Mouse (Mus musculus) heart, adult 2 months (tissue): ENCODE results near the gene Grap. TPM values are rescaled to one million over a fixed set of nuclear protein-coding genes. Genes with fewer than 3 reads are reported as not detected.

Experiments
- DNase-seq, 2 experiments: peaks; one replicate each; pipeline ENCODE4 v3.0.0; 2021
- H3K27ac ChIP-seq: fragments of 200-600 bp; 2 replicates; pipeline ENCODE4 v1.8.1; 2022
- H3K27me3 ChIP-seq: fragments of 200-500 bp; 2 replicates; pipeline ENCODE4 v1.6.1; 2012; ENCODE audit warnings: mild to moderate bottlenecking, low read length, inconsistent platforms, mixed read lengths; ENCODE audit not compliant: control insufficient read depth, insufficient read depth
- H3K36me3 ChIP-seq: fragments of 200-500 bp; 2 replicates; pipeline ENCODE4 v1.6.1; 2012; ENCODE audit warnings: low read length, inconsistent platforms; ENCODE audit not compliant: control insufficient read depth, insufficient read depth
- H3K4me1 ChIP-seq: fragments of 200-500 bp; 2 replicates; pipeline ENCODE4 v1.6.1; 2011; ENCODE audit warnings: low read length; ENCODE audit not compliant: control insufficient read depth, insufficient read depth
- H3K4me3 ChIP-seq: fragments of 200-600 bp; 2 replicates; pipeline ENCODE4 v1.8.1; 2022
- H3K79me2 ChIP-seq: fragments of 200-500 bp; replicated peaks from 2 replicates; pipeline ENCODE4 v1.6.1; 2012; ENCODE audit warnings: mild to moderate bottlenecking, inconsistent platforms, low read length, moderate library complexity, mixed read lengths; ENCODE audit not compliant: control insufficient read depth, insufficient read depth
- H3K9ac ChIP-seq: fragments of 200-500 bp; 2 replicates; pipeline ENCODE4 v1.6.1; 2012; ENCODE audit warnings: low read depth, mild to moderate bottlenecking, control low read depth, inconsistent platforms, low read length, mixed read lengths
- CTCF ChIP-seq: fragments of 200-600 bp; IDR thresholded peaks from 2 replicates; pipeline ENCODE4 v1.8.1; 2022; ENCODE audit warnings: antibody characterized with exemption, mild to moderate bottlenecking, moderate library complexity
- EP300 ChIP-seq: fragments of 200-500 bp; IDR thresholded peaks from 2 replicates; pipeline ENCODE4 v1.6.1; 2011; ENCODE audit warnings: low read depth, low read length, control low read depth; ENCODE audit not compliant: insufficient read depth
- POLR2A ChIP-seq: fragments of 200-500 bp; IDR thresholded peaks from 2 replicates; pipeline ENCODE4 v1.6.1; 2011; ENCODE audit warnings: mild to moderate bottlenecking, low read depth, low read length, control low read depth; ENCODE audit not compliant: insufficient read depth
- WGBS: fragments of 180-500 bp; shearing (Covaris S2); methylation state at CpG from one replicate; pipeline ENCODE4 v1.1.7; 2018; 5-methylcytosine and 5-hydroxymethylcytosine counted together
- intact Hi-C: fragments of 180-260 bp; cut with DNase I; formaldehyde crosslinking; loops from one replicate; pipeline ENCODE4 v1.15.1; 2025
- polyA plus RNA-seq: library from polyadenylated mRNA; depleted of rRNA; stranded (reverse); fragments of >200 nt; gene quantifications from 2 replicates; pipeline ENCODE4 v1.2.3, GENCODE M21; 2012
- total RNA-seq, 2 experiments: library from RNA; stranded (reverse); gene quantifications; 2 replicates each; pipeline ENCODE4 v1.2.3; 2021

Gene Grap
- total and polyA plus RNA-seq, 3 experiments = 10.5 to 11.3 (median 10.6) TPM

DNA sequence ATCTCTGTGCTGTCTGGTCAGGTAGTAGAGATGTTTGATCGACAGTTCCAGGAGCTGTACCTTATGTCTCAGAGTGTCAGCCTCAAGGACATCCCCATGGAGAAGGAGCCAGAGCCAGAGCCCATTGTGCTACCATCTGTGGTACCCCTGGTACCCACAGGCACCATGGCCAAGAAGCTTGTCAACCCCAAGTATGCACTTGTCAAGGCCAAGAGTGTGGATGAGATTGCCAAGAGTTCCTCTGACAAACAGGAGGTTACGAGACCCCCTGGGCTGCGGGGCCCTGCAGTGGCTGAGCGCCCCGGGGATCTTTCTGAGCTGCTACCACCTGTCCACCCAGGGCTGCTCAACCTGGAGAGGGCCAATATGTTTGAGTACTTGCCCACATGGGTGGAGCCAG lies 49.4 kb downstream of the Grap start:
- no peak for DNase-seq
- WGBS = 96% methylated on average over 5 of the region's 5 CpGs
- TF ChIP-seq EP300 = no peak
- TF ChIP-seq CTCF = no peak
- no peak for TF ChIP-seq POLR2A
- Histone ChIP-seq H3K4me3 (no peak overlapping the region), H3K4me1 (no peaks in the 10 kb centered on the region; the same call in 1 of the 2 replicates), H3K27me3 (no peaks in the 10 kb centered on the region), H3K27ac (no peak overlapping the region), H3K9ac (no peak overlapping the region), H3K36me3 (no peaks in the 10 kb centered on the region), H3K79me2 (no peaks in the 10 kb centered on the region)
- intact Hi-C loops = no loop called here

DNA sequence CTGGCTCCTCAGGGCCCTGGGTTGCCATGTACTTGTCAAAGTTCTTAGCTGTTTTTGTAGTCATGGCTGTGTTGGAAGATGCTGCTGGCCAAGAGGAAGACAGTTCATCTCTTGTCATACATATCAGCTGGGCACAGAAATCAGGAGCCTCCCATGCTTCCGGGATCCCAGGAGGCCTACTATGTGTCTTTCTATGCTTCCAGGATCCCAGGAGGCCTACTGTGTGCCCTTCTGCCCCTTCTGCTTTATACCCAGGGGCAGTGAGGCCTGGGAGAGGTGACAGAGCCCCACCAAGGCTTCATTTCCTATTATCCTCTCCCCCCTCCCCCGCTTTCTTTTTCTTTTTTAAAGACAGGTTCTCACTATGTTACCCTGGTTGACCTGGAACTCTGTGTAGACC lies 52.5 kb downstream of the Grap start:
- intact Hi-C loops = no loop called here
- TF ChIP-seq EP300 (no peak), CTCF (no peak), POLR2A (no peak)
- WGBS = 86% methylated on average over 2 of the region's 2 CpGs
- no peak overlapping the region for H3K9ac ChIP-seq
- H3K27me3 ChIP-seq = no peaks in the 10 kb centered on the region
- DNase-seq = no peak
- no peaks in the 10 kb centered on the region for H3K4me1 ChIP-seq
- H3K4me3 ChIP-seq = no peak overlapping the region
- no peaks in the 10 kb centered on the region for H3K79me2 ChIP-seq
- H3K27ac ChIP-seq = no peak overlapping the region
- no peaks in the 10 kb centered on the region for H3K36me3 ChIP-seq

DNA sequence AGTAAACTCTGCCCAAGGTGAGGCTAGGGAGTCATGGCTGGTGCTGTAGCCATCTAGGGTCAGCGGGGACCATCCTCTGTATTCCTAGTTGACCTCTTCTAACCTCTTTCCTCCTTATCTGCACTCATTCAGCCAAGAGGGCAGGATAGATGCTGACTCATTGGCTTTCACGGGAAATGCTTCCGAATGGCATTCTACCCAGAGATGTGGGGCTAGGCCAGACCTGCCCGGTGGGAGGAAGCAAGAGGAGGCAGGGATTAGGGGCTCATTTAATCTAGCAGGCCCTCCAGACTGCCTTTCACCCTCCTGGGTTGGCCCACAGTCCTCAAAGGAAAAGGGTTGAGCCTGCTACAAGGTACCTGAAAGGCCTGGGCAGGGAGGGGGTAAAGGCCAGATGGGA lies 53.2 kb downstream of the Grap start:
- 40% methylated on average over 4 of the region's 4 CpGs for WGBS
- no peak overlapping the region for H3K4me3 ChIP-seq
- no peak for DNase-seq
- H3K9ac ChIP-seq = no peak overlapping the region
- H3K36me3 ChIP-seq = no peaks in the 10 kb centered on the region
- intact Hi-C loops = no loop called here
- no peaks in the 10 kb centered on the region for H3K79me2 ChIP-seq
- no peak overlapping the region for H3K27ac ChIP-seq
- TF ChIP-seq EP300 = no peak
- TF ChIP-seq POLR2A = no peak
- no peak for TF ChIP-seq CTCF
- no peaks in the 10 kb centered on the region for H3K27me3 ChIP-seq
- H3K4me1 ChIP-seq = no peaks in the 10 kb centered on the region

DNA sequence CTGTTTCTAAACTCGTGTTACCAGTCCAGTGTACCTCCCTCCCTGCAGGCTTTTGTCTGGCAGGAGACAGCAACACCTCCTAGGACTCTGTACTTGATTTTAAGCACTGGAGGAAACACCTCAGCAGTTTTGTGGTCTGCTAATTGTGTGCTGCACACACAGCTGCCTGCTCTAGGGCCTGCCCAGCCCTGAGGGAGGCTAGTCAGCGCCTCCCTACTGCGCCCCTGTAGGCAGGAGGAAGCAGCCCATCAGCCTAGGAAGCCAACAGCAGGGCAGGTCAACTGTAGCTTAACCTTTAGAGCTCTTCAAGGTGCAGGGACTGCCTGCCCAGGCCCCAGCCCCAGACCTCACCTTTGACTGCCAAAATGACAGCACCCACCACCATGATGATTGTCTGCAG lies 55.9 kb downstream of the Grap start:
- no peaks in the 10 kb centered on the region for H3K4me1 ChIP-seq
- TF ChIP-seq CTCF (no peak), POLR2A (no peak), EP300 (no peak)
- no peak overlapping the region for H3K9ac ChIP-seq
- intact Hi-C loops = no loop called here
- no peak for DNase-seq
- no peaks in the 10 kb centered on the region for H3K36me3 ChIP-seq
- no peaks in the 10 kb centered on the region for H3K27me3 ChIP-seq
- H3K27ac ChIP-seq = no peak overlapping the region
- 85% methylated on average over 3 of the region's 3 CpGs for WGBS
- no peak overlapping the region for H3K4me3 ChIP-seq
- H3K79me2 ChIP-seq = no peaks in the 10 kb centered on the region

DNA sequence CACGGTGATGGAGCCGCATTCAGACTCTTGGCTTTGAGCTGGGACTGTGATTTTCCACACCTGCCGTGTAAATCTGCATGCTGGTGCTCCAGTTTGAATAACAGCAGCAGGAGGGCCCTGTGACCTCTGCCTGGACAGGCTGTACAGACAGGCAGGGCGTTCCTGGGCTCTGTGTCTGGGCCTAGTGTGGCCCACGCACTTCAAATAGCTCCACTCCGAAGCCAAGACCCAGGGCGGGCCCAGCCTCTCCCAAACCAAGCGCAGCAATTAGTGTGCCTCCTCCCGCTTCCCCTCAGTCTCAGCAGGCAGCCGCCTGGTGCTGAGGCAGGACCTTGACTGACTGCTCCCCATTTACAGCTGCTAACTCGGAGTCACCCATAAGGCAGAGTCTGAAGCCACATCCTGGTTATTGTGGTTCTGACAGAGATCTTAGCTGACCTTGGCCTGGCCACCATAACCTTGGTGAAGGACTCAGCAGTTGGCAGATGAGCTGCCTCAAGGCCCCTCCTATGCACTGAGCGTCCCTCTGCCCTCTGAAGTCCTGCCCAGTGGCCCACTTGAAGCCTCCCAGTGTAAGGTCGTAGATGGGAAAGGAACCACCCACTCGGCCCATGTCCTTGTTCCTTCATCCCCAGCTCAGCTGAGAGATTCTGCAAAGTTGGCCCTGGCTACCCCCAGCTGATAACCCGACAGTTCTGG lies 60.2 kb downstream of the Grap start:
- H3K27me3 ChIP-seq = no peaks in the 10 kb centered on the region
- no peaks in the 10 kb centered on the region for H3K79me2 ChIP-seq
- TF ChIP-seq CTCF (no peak), EP300 (no peak), POLR2A (no peak)
- H3K4me3 ChIP-seq = no peak overlapping the region
- peak in 1 of 2 experiments; percentile 23 for DNase-seq
- no peak overlapping the region for H3K27ac ChIP-seq
- intact Hi-C loops = loop anchor here (5.0 to 10.0 kb wide), 4 partner anchors 206 to 519 kb away; partner anchors contain the start of genes B9d1 and Slc47a2
- WGBS = 81% methylated on average over 15 of the region's 15 CpGs
- no peaks in the 10 kb centered on the region for H3K4me1 ChIP-seq
- H3K36me3 ChIP-seq = no peaks in the 10 kb centered on the region
- H3K9ac ChIP-seq = no peak overlapping the region

DNA sequence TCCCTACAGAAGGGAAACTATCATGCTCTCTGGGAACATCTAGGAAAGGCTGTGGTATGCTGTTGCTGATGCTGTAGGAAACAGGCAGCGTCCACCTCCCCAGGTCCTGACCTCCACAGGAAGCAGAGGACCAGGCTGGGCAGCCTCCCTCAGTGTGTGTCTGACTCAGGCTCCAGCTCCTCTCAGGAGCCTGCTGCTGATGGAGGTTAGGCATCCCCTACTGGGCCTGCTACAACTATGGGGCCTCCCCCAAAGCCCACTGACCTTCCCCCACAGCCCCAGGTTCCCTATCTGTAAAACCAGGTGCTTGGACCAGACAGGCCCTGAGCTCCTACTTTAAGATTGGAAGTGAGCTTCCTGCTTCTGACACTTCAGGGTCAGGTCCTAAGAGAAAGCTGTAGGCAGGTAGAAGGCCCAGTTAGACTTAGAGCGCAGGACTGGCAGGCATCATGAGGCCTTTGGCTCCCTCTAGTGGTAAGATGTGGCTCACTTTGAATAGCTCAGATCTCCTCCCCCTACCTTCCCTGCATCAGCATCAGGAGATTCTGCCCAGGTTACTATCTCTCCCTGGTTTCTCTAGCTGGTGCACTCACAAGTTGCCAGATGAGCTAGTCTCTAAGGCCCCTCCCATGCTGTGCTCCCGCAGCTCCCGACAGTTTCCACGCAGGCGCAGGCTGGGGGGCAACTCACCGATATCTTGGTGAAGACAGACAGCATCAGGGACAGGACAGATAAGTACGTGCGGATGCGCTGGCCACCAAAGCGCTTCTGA lies 61.5 kb downstream of the Grap start:
- TF ChIP-seq POLR2A (no peak), CTCF (peak; percentile 95), EP300 (peak; percentile 96)
- H3K4me3 ChIP-seq = no peak overlapping the region
- intact Hi-C loops = loop anchor here (1.0 to 10.0 kb wide), 7 partner anchors 48 to 520 kb away; partner anchors contain the start of genes B9d1 and Slc47a2
- H3K4me1 ChIP-seq = no peaks in the 10 kb centered on the region
- no peaks in the 10 kb centered on the region for H3K27me3 ChIP-seq
- H3K27ac ChIP-seq = no peak overlapping the region
- DNase-seq = peak; percentile 64 to 66
- no peak overlapping the region for H3K9ac ChIP-seq
- no peaks in the 10 kb centered on the region for H3K79me2 ChIP-seq
- WGBS = 37% methylated on average over 11 of the region's 11 CpGs
- no peaks in the 10 kb centered on the region for H3K36me3 ChIP-seq
